Mouse (Mus musculus) neural tube, embryonic 14.5 days (tissue): Measurements from ENCODE around the gene Angptl7. TPM values are rescaled to one million over a fixed set of nuclear protein-coding genes. Genes with fewer than 3 reads are reported as not detected.

ENCODE experiments used
- ATAC-seq: fragments of 200-750 bp; cut with Nextera tagmentation; 2 replicates; pipeline ENCODE4 v1.8.0; 2017; ENCODE audit warnings: low read depth, mild to moderate bottlenecking, moderate TSS enrichment, moderate library complexity
- H3K27ac ChIP-seq: fragments of 300-500 bp; sonication (generic); 2 replicates; pipeline ENCODE4 v1.5.1; 2014; ENCODE audit warnings: low read depth, mild to moderate bottlenecking, control low read depth, low read length, moderate library complexity, mixed read lengths
- H3K27me3 ChIP-seq: fragments of 300-500 bp; sonication (generic); 2 replicates; pipeline ENCODE4 v1.6.1; 2014; ENCODE audit warnings: low read length; ENCODE audit not compliant: control insufficient read depth, insufficient read depth
- H3K36me3 ChIP-seq: fragments of 300-500 bp; sonication (generic); 2 replicates; pipeline ENCODE4 v1.6.1; 2014; ENCODE audit warnings: low read length, mixed read lengths; ENCODE audit not compliant: control insufficient read depth, insufficient read depth
- H3K4me1 ChIP-seq: fragments of 300-500 bp; sonication (generic); 2 replicates; pipeline ENCODE4 v1.6.1; 2014; ENCODE audit warnings: low read length; ENCODE audit not compliant: control insufficient read depth, insufficient read depth
- H3K4me2 ChIP-seq: fragments of 300-500 bp; sonication (generic); 2 replicates; pipeline ENCODE4 v1.6.1; 2014; ENCODE audit warnings: mild to moderate bottlenecking, low read depth, low read length, control low read depth
- H3K4me3 ChIP-seq: fragments of 300-500 bp; sonication (generic); 2 replicates; pipeline ENCODE4 v1.5.1; 2014; ENCODE audit warnings: low read depth, low read length, control low read depth, mixed read lengths
- H3K9ac ChIP-seq: fragments of 300-500 bp; sonication (generic); replicated peaks from 2 replicates; pipeline ENCODE4 v1.6.1; 2014; ENCODE audit warnings: low read depth, mild to moderate bottlenecking, control low read depth, low read length, mixed read lengths
- H3K9me3 ChIP-seq: fragments of 300-500 bp; sonication (generic); 2 replicates; pipeline ENCODE4 v1.6.1; 2016; ENCODE audit warnings: low read length; ENCODE audit not compliant: control insufficient read depth
- WGBS: fragments of 180-500 bp; shearing (Covaris S2); extraction: QIAGEN DNeasy Blood & Tissue Kit; methylation state at CpG from one replicate; pipeline ENCODE4 v1.1.7; 2014; 5-methylcytosine and 5-hydroxymethylcytosine counted together
- polyA plus RNA-seq: library from polyadenylated mRNA; unstranded; fragments of >200 nt; fragmentation: Nextera tagmentation; extraction: Ambion mirVana; gene quantifications from 2 replicates; pipeline ENCODE4 v1.2.1, GENCODE M21; 2014

The Angptl7 gene
- polyA plus RNA-seq, 1 experiment from 2014 or later, result 0.24 TPM

DNA sequence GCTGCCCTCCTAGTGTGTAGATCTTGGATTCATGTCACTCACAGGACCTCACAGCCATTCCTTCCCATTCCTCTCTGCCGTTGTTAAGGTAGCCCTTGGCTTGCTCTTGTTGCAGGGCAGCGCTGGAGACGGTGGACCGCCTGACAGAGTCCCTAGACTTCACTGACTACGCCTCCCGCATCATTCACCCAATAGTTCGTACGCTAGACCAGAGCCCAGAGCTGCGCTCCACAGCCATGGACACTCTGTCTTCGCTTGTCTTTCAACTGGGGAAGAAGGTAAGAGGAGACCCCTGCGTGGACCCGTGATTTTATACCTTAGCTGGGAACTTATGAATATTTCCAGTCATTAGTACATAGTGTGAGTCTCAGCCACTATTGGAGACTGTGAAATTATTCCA lies 15.7 kb downstream of the Angptl7 start:
- Histone ChIP-seq H3K27me3 (no peaks in the 10 kb centered on the region), H3K4me1 (no peaks in the 10 kb centered on the region), H3K27ac (no peak overlapping the region), H3K9me3 (no peaks in the 10 kb centered on the region), H3K9ac (no peak overlapping the region), H3K36me3 (peaks cover 81% of the 10 kb centered on the region), H3K4me3 (no peak overlapping the region), H3K4me2 (no peak overlapping the region)
- 96% methylated on average over 12 of the region's 12 CpGs for WGBS
- no peak for ATAC-seq

DNA sequence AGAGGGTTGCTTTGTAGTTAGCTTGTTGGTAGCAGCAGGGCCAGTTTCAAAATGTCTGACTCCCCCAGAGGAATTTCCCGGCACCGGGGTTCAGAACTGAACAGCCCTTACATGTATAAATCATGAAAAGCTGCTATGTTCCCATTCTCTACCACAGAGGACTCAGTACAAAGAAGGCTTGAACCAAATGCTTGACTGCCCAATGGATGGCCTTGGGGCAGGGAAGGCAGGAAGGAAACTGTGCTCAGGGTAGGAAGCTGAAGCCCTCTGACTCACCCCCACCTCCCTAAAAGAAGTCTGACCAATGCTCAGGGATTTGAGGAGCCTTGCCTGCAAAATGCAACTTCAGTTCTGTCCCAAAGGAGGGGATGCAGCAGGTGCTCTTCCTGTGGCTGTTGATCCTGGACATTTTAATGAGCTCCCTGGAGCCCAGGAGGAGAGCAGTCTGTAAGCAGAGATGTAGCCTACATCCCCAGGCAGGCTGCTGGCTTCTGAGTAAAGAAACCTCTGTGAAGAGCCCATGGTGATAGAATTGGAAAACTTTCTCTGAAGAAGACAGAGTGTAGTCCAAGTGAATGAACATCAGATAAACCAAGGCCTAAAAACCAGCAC lies 18.6 kb downstream of the Angptl7 start:
- Histone ChIP-seq H3K27me3 (no peaks in the 10 kb centered on the region), H3K4me3 (no peak overlapping the region), H3K27ac (no peak overlapping the region), H3K36me3 (peaks cover 67% of the 10 kb centered on the region), H3K9ac (no peak overlapping the region), H3K4me1 (no peaks in the 10 kb centered on the region), H3K9me3 (no peaks in the 10 kb centered on the region), H3K4me2 (no peak overlapping the region)
- no peak for ATAC-seq
- 86% methylated on average over 2 of the region's 2 CpGs for WGBS

DNA sequence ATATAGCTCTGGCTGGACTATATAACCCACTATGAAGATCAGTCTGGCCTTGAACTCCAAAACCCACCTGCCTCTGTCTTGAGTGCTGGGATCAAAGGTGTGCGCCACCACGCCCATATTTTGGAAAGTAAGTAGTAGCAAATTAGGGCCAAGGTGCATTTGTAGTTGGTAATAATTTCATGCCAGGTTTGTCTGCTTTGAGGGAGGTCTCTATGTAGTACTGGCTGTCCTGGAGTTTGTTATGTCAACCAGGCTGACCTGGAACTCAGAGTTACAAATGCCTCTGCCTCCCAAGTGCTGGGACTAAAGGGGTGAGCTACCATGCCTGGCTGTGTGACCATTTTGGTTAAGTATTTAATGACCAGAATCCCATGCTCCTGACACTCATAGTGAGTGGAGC lies 20.0 kb downstream of the Angptl7 start:
- Histone ChIP-seq H3K9me3 (no peaks in the 10 kb centered on the region), H3K9ac (no peak overlapping the region), H3K4me1 (no peaks in the 10 kb centered on the region), H3K4me3 (no peak overlapping the region), H3K27me3 (no peaks in the 10 kb centered on the region), H3K4me2 (no peak overlapping the region), H3K36me3 (peaks cover 74% of the 10 kb centered on the region), H3K27ac (no peak overlapping the region)
- ATAC-seq, result no peak
- 98% methylated on average over 2 of the region's 2 CpGs for WGBS

DNA sequence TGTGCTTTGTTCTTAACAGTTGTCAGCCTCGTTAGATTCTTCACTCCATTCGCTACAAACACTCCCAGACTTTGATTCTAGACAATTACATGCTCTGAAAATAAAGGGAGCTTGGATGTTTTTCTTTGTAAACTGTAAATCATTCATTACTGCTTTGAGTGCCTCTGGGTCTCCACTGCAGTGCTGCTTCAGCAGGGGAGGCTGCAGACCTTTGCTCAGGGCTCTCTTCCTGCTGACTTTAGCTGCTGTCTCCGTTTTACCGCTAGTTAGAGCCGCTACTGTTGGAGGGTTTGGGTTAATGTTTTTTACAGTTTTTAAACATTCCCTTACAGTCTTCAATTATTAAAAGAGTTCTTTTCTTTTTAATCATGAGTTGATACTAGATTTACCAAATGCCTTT lies 26.8 kb downstream of the Angptl7 start:
- Histone ChIP-seq H3K9ac (no peak overlapping the region), H3K9me3 (no peaks in the 10 kb centered on the region), H3K4me1 (no peaks in the 10 kb centered on the region), H3K36me3 (peaks cover 73% of the 10 kb centered on the region), H3K27ac (no peak overlapping the region), H3K4me2 (no peak overlapping the region), H3K4me3 (no peak overlapping the region), H3K27me3 (no peaks in the 10 kb centered on the region)
- WGBS, result 74% methylated on average over 5 of the region's 5 CpGs
- ATAC-seq, result no peak

DNA sequence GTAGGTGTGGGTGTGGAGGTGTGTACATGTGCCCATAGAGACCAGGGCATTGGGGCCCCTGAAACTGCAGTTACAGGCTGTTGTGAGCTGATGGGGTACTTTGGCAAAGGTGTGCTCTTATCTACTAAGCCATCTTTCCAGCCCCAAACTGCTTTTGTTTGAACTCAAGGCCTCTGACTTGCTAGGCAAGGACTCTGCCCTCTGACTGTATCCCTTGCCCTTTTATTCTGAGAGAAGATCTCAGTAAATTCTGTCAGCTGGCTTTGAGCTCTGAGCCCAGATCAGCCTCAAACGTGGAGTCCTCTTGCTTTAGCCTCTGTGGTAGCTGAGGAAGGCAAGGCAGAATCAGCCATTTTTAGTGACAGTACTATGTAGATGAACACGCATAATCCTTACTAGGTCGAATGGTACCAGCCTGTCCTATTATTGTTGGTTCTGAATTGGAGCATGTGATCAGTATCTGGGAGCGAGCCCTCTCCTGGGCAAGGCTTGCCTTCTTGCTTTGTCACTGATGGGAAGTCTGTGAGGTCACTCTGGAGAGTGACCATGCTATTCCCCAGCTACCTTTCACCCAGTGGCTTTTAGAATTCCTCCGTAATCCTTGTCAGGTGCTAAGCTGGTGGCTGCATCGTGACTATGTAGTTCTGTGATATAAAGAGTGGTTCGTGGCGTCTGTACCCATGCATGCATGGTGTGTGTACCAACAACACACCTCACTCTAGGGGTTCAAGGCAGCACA lies 27.7 kb downstream of the Angptl7 start:
- Histone ChIP-seq H3K9ac (no peak overlapping the region), H3K27me3 (no peaks in the 10 kb centered on the region), H3K27ac (no peak overlapping the region), H3K9me3 (no peaks in the 10 kb centered on the region), H3K36me3 (peaks cover 78% of the 10 kb centered on the region), H3K4me3 (no peak overlapping the region), H3K4me2 (no peak overlapping the region), H3K4me1 (no peaks in the 10 kb centered on the region)
- no peak for ATAC-seq
- 93% methylated on average over 8 of the region's 8 CpGs for WGBS

DNA sequence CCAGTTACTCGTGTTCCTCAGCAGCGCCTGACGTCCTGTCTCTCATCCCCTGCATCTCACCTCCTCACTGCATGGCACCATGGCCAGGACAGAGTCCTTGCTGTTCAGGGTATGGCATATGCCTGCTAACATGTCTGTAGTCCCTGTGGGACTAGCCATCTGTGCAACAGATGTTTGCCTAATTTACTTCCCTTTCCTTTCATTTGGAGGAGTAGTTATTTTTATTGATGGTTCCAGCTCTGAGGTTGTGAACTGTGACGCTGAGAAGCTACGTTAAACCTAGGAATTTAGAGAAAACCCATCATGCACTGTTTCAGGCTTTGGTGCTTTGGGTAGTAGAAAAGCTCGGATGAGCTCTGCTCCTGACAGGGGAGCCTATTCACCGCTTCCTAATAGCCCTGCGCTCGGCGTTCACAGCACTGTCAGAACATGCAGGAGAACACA lies 28.9 kb downstream of the Angptl7 start:
- Histone ChIP-seq H3K36me3 (peaks cover 82% of the 10 kb centered on the region), H3K9me3 (no peaks in the 10 kb centered on the region)
- no peak for ATAC-seq

DNA sequence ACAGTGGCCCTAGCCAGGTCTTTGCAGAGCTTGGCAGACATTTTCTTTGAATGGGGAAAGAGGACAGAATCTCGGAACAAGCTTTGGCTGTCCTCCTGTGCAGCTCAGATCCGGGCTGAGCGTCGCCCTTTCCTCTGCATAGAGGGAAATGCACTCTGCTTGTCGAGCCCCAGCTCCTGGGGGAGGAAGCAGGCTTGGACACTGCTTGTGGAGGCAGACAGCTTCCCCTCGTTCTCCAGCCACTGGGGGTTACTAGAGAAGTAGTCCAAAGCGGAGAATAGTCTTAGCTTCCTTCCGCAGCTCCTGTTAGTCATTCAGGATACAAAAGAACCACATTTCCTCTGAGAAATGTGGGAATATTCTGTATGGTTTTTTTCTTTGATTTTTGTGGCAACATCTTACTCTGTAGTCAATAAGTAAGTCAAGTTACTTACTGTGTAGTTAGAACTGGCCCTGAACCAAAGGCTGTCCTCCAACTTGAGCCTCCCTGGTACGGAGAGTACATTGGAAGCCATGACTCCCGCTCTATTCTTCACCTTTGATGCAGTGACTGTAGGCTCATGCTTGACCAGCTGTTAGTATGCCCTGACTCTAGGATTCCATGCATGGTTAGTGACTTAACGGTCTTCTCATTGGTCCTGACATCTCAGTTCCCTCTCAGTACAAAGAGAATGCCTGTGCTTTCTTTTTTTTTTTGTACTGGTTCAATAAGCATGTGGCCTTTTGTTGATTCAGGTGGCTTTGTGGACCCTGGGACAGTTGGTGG lies 30.6 kb downstream of the Angptl7 start:
- 89% methylated on average over 11 of the region's 11 CpGs for WGBS
- Histone ChIP-seq H3K9me3 (no peaks in the 10 kb centered on the region), H3K4me3 (no peak overlapping the region), H3K36me3 (peaks cover 81% of the 10 kb centered on the region), H3K4me2 (no peak overlapping the region), H3K27me3 (no peaks in the 10 kb centered on the region), H3K4me1 (no peaks in the 10 kb centered on the region), H3K9ac (no peak overlapping the region), H3K27ac (no peak overlapping the region)
- ATAC-seq, result no peak

More for the DNA sequence above, 28.9 kb downstream of the Angptl7 start:
- Histone ChIP-seq H3K4me3 (no peak overlapping the region), H3K27me3 (no peaks in the 10 kb centered on the region), H3K27ac (no peak overlapping the region), H3K4me2 (no peak overlapping the region), H3K4me1 (no peaks in the 10 kb centered on the region), H3K9ac (no peak overlapping the region)
- 52% methylated on average over 10 of the region's 10 CpGs for WGBS

DNA sequence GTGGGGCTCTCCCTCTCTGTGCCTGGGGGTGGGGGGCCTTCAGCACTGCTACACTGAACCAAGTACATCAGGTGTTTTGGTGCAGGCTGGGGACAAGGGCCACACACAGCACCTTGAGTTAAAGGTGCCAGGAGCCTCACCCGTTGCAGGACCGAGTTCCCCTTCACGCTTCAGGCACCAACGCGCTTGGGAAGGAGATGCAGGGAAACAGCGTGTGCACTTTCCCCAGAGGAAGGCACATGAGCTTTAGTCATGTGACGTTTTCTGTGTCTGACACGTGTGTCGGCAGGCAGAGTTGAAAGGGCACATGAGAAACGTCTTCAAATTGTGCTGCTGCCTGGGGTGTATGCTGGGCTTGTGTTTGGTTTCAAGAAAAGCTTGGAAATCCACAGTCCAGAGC lies 31.9 kb downstream of the Angptl7 start:
- H3K4me2 ChIP-seq, result no peak overlapping the region
- ATAC-seq, result no peak
- H3K27ac ChIP-seq, result no peak overlapping the region
- 86% methylated on average over 10 of the region's 10 CpGs for WGBS
- no peaks in the 10 kb centered on the region for H3K27me3 ChIP-seq
- H3K9ac ChIP-seq, result no peak overlapping the region
- H3K9me3 ChIP-seq, result no peaks in the 10 kb centered on the region
- H3K36me3 ChIP-seq, result peaks cover 87% of the 10 kb centered on the region
- no peaks in the 10 kb centered on the region for H3K4me1 ChIP-seq
- H3K4me3 ChIP-seq, result no peak overlapping the region

DNA sequence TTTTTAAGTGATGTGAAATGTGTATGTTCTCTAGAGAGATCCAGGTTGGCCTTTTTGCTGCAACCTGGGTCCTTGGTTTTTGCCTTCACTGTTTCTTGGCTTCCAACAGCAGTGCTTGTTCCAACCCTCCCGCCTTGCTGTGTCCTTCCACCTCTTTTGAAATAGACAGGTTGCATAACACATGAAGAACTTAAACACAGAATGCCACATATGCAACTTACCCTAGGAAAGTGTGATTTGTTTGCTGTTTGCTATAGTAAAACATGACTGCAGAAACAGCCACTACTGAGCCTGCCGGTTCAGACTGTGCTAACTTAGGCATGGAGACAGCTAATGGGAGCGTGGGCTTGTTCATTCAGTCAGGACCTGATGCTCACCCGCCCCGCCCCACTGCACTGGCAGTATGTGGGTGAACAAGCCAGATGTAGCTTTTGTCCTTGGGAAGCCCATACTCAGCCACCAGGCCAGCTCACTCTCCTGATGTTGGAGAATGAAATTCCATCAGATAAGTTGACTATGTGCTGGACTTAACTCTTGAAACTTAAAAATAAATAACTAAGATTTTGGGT lies 33.7 kb downstream of the Angptl7 start:
- H3K4me3 ChIP-seq, result no peak overlapping the region
- no peak overlapping the region for H3K4me2 ChIP-seq
- no peaks in the 10 kb centered on the region for H3K27me3 ChIP-seq
- WGBS, result 95% methylated on average over 5 of the region's 5 CpGs
- H3K9ac ChIP-seq, result no peak overlapping the region
- H3K4me1 ChIP-seq, result no peaks in the 10 kb centered on the region
- no peaks in the 10 kb centered on the region for H3K9me3 ChIP-seq
- no peak overlapping the region for H3K27ac ChIP-seq
- peaks cover 78% of the 10 kb centered on the region for H3K36me3 ChIP-seq
- ATAC-seq, result no peak
